Mouse (Mus musculus): Measurements from ENCODE around the gene Lin7b.

- TF ChIP-seq POLR2A (IDR thresholded peaks at IDR 0.05; ENCODE audit: low read depth, low read length) (no peak), CTCF (IDR thresholded peaks at IDR 0.05; ENCODE audit: extremely low read depth, insufficient read depth, insufficient read length, insufficient replicate concordance) (no peak)
Measured at GRCm38 (mm10) chr7:45331502-45331901, 38.9 kb downstream of the Lin7b start.
